Mouse (Mus musculus): ENCODE measurements at regions not wholly inside any gene's neighbourhood (a gene's known extent, or its start where the extent isn't known, plus 50 kb on each side); places are given as distances from the start of the nearest gene placed in this dataset.

DNA sequence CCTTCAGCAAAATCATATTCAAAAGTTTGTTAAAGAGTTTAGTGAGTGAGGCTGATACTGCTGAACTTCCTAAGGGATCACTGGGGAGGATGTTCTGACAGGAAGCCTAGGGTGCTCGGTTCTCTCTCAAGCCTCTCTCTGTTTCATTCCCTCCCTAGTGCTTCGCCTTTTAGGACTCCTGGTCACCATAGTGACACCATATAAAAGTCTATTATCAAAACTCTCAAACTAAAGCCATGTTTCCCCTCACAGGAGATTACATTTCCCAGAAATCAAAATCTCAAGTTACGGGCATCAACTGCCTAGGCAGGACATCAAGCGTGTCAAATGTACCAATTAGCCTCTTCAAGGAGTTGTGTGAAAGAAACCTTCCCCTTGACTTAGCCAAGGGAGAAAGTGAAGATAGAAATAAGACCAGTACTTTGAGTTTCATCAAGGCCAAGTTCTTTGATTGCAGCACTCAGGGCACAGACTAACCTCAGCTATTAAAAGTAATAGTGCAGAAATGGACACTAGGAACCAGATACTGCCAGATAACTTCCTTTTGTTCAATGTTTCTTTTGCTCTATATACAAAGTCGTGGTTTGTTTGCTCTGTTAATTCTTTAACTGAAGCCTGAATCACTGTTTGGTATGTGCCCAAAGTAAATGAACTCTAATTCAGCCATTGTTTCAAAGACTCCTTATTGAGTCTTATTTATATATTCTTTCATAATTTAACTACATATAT lies 752.6 kb downstream of the Jrkl start:
- DNase-seq (ENCODE audit: extremely low spot score in 1 of 2, low spot score in 1 of 2) = no peak

DNA sequence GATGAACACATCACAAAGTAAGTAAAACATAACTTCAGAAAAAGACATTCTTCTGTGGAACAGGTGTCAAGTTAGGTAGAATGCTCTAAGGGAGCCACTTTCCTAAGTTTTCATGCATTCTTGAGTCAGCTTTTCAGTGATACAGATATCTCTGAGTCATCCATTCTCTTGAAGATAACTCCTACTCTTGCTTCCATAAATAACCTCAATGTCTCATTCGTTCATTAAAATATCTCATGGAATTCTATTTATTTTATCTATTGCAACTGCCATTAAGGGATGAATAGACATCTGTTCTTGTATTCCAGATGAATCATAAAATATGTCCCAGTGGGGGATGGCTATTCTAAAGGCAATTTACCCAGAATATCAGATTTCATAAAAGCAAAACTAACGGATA lies 787.8 kb downstream of the Jrkl start:
- peak in 1 of 2 experiments; percentile 15 for DNase-seq (ENCODE audit: extremely low spot score in 1 of 2, low spot score in 1 of 2)

DNA sequence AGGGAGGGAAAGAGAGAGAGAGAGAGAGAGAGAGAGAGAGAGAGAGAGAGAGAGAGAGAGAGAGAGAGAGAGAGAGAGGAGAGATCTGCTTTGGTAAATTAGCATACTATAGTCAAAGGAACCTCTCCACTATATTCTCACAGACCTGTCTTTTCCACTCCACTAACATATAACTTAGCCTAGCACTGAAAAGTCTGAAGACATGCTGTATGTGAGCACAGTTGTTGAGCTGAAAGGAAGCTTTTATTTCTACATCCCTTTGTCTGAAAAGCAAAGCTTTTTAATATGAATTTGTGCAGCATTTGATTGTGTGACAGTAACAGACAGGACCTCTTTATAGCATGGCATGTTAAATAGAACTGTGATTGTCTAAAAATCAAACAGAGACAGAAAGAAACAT lies 788.9 kb downstream of the Jrkl start:
- DNase-seq (ENCODE audit: extremely low spot score in 1 of 2, low spot score in 1 of 2) = no peak

DNA sequence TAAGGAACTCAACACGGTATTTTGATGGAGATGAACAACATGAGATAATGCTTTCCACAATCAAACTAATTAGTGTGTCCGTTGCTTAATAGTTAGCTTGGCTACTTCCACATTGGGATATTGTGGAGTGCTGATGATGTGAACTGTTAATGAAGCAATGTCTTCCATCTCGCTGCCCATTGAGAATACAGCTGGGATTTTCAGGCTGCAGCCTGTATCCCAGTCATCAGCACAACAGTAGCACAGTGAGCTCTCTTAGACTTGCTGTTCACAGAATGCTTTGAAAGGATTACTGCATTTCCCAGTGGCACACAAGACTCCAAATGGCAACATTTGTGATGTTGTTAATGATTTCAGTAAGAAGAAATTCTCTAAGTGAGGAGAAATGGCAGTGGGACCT lies 811.5 kb downstream of the Jrkl start:
- DNase-seq (ENCODE audit: extremely low spot score in 1 of 2, low spot score in 1 of 2) = no peak

DNA sequence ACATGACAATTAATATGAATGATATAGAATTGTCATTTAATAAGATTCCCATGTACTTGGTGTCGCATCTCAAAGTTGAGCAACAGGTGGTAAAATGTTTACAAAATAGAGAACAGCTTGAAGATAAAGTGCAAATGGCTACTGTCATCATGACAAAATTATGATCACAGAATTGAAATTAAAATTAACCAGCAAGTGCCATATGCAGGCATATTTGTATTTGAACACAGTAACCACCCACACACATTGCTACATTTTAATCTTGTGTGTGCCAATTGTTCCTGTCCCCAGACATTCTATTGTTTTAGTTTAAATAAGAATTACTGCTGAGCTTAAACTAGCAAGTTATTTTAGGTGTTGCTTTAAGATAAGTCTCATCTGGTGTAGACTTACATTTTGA lies 823.7 kb downstream of the Jrkl start:
- DNase-seq (ENCODE audit: extremely low spot score in 1 of 2, low spot score in 1 of 2) = no peak

DNA sequence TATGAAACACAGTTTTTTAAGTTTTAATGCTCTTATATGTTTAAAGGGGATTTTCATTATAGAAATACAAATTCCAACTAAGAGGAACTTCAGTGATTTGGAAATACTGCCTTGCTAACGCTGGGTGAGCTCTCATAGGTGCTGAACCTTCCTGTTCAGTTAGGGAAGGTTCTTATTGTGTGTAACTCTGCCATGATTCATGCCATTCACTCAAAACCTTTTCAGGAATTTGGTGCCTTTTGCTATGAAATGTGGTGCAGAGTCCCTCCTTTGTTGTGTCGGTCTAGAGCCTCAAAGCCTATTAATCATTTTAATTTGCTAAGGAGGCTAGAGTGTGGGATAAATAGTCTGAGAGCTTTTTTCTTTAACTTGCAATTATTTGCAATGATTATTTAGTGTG lies 837.1 kb downstream of the Jrkl start:
- DNase-seq (ENCODE audit: extremely low spot score in 1 of 2, low spot score in 1 of 2) = no peak

DNA sequence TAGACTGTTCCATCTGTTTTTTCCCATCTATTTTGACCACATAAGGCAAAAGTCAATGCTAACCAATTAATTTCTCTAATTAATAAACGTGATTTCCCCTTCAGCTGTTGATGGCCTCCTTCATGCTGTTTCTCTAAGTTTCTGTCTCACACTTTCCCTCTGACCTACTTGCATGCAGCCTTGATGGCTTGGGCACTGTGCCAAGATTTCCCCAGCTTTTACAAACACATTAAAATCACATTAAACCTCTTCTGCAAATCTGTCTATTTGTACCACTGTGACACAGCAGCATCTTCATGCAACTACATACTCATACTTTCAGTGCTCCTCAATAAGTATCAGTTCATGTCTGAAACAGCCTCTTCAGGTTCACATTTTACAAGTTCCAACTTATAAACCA lies 841.4 kb downstream of the Jrkl start:
- DNase-seq (ENCODE audit: extremely low spot score in 1 of 2, low spot score in 1 of 2) = no peak

DNA sequence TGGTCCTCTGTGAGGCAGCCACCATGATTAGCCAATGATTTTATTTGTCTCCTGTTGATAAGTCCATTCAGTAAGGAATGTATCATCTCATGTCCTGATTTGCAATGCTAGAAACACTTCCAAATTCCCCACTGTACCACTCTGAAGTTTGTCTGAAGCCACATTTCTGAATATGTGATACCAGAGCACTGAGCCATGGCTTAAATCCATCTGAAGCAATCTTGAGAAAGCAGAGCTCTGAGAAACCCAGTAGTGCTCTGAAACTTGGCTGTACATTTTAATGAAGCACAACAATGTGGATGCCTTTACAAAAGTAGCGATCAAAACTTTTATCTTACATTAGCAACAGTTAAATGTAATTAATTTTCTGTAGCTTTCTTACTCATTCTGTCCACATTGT lies 850.0 kb downstream of the Jrkl start:
- DNase-seq (ENCODE audit: extremely low spot score in 1 of 2, low spot score in 1 of 2) = no peak

DNA sequence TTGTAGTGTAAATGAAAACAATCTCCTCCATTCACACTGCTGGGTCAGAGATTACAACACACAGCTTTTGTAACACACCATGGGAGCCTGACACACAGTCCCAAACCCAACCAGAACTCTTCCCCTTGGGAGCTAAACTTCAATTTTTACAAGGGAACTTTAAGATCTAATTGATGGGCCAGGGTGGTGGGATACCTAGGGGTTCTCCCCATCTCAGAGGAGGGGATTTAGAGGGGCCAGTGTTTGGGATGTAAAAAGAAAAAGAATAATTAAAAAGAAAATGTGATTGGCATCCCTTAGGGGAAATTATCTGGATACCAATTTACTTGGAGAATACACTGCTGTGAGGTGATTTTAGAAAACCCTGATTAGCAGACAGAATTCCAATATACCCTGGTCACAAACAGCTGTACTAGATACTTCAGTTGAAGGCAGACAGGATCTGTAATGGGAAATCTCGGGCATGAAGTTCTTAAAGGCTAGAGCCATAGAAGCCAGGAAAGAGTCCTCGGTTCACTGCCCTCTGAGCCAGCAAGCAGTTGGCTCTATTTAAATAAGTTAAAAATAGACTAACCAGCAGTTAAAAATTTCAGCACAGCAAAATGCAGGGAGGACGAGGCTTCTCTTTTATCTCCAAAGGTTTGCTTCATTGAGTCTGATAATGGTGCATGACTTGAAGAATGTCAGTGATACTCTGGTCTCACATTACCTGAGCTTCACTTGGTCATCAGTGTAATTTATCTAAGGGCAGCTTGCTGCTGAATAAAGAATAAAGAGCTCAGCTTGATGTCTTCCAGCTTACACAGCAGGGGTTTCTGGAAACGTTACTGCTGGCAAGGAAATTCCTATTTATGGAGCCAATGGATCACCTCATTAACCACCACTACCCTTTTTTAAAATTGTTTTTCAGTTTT lies 864.6 kb downstream of the Jrkl start:
- peak in 1 of 2 experiments; percentile 17 for DNase-seq (ENCODE audit: extremely low spot score in 1 of 2, low spot score in 1 of 2)

DNA sequence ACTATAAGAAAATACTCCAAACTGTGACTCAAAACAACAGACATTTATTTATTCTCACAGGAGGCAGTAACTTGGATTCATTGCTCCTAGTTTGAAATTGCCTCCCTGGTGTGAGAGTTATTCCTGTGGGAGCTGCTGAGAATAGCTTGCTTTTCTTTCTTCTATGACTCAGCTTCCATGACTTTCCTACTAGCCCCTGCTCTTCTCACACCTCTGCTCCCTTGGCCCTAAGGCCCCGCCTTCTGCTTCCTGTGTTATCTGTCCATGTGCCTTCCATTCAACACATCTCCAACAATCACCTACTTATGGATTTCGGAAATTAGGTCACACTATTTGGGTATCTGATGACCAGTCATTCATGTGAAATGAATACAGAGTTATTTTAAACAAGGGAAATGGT lies 865.6 kb downstream of the Jrkl start:
- DNase-seq (ENCODE audit: extremely low spot score in 1 of 2, low spot score in 1 of 2) = no peak

DNA sequence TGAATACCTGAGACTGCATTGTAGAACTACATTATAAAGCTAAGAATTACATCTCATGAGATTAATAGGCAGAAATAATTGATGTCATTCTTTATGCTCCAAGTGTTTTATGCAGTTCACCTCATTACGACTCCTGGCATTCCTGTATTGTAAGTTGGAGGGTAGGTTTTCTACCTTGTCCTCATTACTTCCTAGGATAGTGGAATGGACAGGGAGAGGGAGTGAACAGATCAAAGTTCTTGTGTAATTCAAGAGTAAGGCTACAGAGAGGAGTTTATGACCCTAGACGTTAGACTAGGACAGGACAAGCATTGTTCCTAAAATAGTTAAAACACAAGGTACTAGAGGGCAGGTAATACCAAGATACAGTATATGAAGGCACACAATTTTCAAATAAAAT lies 901.3 kb downstream of the Jrkl start:
- DNase-seq (ENCODE audit: extremely low spot score in 1 of 2, low spot score in 1 of 2) = no peak

DNA sequence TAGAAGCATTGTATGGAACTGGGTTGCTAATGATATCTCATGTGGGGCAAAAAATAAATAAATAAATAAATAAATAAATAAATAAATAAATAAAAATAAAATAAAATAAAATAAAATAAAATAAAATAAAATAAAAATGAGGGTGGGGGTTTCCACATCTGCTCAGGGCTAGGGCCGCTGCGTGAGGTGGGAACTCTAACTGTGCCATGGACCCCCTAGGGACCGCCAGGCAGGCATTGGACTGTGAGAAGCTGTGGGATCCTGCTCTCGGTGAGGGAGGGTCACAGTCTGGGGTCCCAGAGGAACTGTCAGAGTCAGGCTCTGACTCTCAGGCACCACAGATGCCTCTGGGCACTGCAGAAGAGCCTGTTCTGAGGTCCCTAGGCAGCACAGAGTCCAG lies 904.2 kb downstream of the Jrkl start:
- no peak for DNase-seq (ENCODE audit: extremely low spot score in 1 of 2, low spot score in 1 of 2)

DNA sequence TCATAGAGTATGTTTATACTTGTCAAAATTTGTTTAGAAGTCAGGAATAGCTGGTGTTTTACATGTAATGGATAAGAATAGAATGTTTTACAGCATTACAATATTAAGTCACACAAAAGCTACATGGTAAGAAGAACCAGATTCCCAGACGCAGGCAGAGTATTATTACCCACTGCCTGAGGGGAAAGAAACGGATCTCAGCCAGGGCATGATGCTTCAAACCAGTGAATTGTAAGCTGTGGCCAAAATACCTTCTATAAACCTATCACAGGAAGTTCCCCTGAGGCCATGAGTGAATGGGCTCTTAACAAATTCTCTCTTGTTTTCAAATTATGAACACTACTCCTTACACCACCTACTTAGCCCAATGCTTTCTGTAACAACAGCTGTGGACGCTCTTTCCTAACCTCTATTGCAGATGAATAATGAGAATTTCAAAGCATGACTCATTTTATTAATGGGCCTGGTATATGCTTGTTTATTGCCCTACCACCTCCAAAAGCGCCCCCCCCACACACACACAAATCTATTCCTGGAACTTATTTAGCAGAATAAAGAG lies 932.0 kb downstream of the Jrkl start:
- DNase-seq (ENCODE audit: extremely low spot score in 1 of 2, low spot score in 1 of 2) = no peak

DNA sequence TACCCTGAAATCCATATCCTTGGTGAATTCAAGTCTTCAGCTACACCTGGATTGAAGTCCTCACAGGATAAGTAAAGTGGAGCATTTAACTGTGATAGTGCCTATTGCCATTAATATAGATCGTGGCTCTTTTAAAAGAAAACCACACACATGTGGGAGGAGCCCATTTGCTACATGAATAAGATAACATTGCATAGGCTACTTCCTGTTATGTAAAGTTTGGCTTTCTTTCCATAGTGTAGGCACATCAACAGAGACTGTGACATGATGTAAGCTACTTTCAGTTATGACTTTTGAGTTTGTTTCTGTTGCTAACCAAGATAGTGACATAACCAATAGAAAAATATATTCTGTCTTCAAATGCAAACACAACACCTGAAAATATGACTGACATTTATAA lies 932.6 kb downstream of the Jrkl start:
- DNase-seq (ENCODE audit: extremely low spot score in 1 of 2, low spot score in 1 of 2) = no peak
